Mouse (Mus musculus): ENCODE measurements around the gene Kctd7. TPM values are rescaled to one million over a fixed set of nuclear protein-coding genes. Genes with fewer than 3 reads are reported as not detected.

Kctd7 gene
- total RNA-seq, 1 experiment from 2014 or later: 9.3 TPM

DNA sequence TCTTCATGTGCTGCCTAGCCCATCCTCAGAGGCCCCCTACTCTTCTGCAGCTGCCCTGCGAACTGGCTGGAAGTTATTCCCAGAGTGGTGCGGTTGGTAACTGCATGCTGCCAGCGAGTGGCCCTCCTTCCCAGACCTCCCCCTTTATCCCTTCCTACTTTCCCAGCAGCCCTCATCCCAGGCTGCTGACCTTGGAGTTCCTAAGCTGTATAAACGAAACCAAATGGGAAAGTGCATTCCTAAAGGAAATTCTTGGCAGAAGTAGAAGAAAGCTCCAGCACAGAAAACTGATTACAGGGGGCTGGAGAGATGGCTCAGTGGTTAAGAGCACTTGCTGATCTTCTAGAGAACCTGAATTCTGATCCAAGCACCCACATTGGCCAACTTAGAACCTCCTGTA, 2.6 kb upstream of the Kctd7 start:
- no peak for ATAC-seq (replicated peaks; ENCODE audit: low read depth, poor library complexity, severe bottlenecking)

GRCm38 (mm10) chr5:130143101-130143500, 1.6 kb upstream of the Kctd7 start:
- no peak for ATAC-seq (replicated peaks; ENCODE audit: low read depth, poor library complexity, severe bottlenecking)

DNA sequence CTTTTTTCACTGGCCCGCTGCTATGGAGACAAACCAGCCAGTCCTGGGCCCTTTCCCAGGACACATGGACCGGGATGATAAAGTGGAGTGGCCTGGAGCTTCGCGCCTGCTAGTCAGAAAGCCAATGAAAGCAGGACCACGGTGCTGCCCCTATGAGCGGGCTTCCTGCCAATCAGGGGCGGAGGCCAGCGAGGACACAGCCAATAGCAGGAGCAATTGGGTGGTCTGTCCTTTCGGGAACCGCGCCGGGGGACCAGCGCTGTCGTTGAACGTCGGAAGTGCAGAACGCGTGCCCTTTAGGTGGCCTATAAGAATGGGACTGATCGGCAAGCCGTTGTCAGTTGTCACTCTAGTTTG, 706 bp upstream of the Kctd7 start:
- ATAC-seq (replicated peaks; ENCODE audit: low read depth, poor library complexity, severe bottlenecking): peak; percentile 43; the same call in 1 of the 2 replicates

DNA sequence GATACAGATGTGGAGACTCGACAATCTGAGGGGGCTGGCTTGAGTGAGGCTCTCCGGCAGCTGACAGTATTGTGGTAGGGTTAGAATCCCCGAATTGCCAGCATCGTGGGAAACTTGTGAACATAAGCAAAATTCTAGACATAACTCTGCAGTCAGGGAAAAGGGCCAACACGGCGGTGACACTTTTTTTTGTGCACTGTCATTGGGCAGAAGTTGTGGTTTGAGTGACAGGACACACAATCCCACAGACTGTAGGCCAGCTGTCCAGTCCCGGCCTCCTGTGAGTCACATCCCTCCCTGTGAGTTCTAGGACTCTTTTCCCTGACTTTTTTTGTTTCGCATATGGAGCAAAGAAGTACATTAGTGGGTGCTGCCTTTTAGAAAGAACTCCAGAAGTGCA, 1.3 kb downstream of the Kctd7 start:
- ATAC-seq (replicated peaks; ENCODE audit: low read depth, poor library complexity, severe bottlenecking): no peak

DNA sequence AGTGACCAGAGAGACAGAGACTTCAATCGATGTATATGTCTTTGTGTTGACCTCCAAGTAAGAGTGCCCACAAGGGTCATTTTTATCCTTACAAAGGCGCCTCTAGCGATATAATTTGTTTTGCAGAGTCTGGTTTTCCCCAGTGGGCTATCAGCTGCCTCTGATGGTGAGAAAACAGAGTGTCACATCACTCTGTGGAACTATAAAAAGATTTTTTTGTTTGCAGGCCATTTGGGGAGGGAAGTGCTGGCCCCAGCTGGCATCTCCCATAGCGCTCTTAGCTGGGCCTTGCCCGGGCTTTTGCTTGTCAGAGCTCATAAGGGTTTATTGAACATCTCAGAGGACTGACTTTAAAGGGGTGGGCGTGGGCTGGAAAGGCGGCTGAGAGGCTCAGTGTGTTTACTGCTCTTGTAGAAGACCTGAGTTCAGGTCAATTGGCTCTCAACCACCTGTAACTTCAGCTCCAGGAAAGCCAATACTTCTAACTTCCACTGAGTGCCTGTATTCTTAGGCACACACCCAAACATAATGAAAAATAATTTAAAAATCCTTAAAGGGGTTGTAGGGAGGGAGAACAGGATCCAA, 5.2 kb downstream of the Kctd7 start:
- ATAC-seq (replicated peaks; ENCODE audit: low read depth, poor library complexity, severe bottlenecking): no peak

GRCm38 (mm10) chr5:130154286-130154685, 9.6 kb downstream of the Kctd7 start:
- no peak for ATAC-seq (replicated peaks; ENCODE audit: low read depth, poor library complexity, severe bottlenecking)

- peak; percentile 67 for ATAC-seq (replicated peaks; ENCODE audit: low read depth, poor library complexity, severe bottlenecking)
These were observed 13.9 kb downstream of the Kctd7 start for GRCm38 (mm10) chr5:130158545-130158944.

DNA sequence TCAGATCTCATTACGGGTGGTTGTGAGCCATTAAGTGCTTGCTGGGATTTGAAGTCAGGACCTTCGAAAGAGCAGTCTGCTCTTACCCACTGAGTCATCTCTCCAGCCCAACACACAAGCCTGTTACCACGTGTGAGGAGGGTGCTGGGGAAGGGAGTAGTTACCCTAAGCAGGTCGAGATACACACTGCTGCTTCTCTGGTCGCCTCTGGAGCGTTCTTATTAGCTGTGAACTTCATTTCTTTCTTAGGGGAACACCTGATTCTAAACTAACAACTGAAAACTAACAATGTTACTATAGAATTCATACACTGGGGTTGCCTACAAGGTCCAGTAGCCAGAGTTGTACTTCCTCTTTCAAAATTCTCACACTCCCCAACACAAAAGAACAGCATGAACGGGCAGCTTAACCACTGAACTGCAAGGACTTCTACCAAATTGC, 15.1 kb downstream of the Kctd7 start:
- ATAC-seq (replicated peaks; ENCODE audit: low read depth, poor library complexity, severe bottlenecking): peak; percentile 59

DNA sequence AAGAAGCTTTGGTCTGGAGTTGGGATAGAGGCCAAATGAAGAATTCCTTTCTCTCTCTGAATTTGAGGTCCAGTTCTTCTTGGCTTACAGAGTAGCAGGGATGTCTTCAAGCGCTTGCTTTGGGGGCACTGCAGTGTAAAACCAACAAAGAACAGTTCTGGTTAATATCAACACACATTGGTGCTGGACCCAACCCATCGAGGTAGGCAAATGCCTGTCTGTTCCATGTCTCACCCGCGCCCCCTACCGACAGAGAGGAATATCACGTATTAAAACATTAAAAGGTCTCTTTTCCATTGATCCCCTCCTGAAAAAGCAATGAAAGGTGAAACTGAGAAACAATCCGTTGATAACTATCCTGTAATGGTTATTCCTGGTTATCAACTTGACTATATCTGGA, 19.0 kb downstream of the Kctd7 start:
- peak; percentile 83 for ATAC-seq (replicated peaks; ENCODE audit: low read depth, poor library complexity, severe bottlenecking)

GRCm38 (mm10) chr5:130165213-130165612, 20.6 kb downstream of the Kctd7 start:
- no peak; the same call in 1 of the 2 replicates for ATAC-seq (replicated peaks; ENCODE audit: low read depth, poor library complexity, severe bottlenecking)

DNA sequence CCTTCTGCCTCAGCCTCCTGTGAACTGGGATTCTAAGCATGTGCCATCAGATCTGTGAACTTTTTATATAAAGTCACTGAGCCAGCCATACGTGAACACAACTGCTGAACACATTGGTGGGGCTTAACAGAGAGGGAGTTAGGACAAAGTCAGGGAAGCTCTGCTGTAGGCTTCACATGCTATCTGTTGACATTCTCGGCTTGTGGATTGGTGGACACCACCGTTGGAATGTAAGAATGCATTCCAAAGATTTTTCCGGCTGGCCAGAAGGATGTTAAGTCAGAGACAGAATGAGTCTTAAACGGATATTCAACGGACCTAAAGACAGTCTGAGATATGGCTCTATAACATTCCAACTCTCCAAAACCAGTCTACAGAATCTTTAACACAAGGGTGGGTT, 24.4 kb downstream of the Kctd7 start:
- ATAC-seq (replicated peaks; ENCODE audit: low read depth, poor library complexity, severe bottlenecking): no peak

DNA sequence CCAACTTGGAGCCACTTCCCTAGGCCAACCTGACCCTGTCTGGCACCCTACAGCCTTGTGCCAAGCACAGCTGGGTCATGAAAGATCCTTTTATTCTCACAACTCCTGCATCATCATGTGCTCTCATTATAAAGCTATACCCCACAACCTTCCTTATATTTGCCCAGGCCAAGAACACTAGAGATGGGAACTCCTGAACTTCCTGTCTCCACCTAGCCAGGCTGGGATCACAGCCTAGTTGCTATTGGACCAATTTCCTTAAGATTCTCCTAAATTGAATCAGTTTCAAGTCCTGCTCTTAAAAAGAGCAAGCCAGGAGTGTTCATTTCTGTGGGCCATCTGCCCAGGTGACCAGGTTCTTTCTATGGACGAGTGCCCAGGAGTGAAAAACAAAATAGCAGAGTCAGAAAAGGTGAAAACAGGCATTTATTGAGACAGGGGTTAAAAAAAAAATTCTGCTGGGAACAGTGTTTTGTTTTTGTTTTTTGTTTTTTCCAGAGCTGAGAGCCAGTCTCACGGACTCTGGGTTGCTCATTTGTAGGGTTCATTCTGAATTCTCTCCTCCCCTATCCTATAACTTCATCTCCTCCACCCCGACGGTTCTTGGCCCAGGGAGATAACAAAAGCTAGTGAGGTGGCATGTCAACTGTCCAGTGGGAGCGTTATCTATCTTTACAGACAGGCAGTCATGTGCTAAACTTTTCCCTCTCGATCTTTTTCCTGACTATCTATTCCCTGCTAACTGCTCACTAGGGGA, 26.2 kb downstream of the Kctd7 start:
- peak; percentile 34 for ATAC-seq (replicated peaks; ENCODE audit: low read depth, poor library complexity, severe bottlenecking)

DNA sequence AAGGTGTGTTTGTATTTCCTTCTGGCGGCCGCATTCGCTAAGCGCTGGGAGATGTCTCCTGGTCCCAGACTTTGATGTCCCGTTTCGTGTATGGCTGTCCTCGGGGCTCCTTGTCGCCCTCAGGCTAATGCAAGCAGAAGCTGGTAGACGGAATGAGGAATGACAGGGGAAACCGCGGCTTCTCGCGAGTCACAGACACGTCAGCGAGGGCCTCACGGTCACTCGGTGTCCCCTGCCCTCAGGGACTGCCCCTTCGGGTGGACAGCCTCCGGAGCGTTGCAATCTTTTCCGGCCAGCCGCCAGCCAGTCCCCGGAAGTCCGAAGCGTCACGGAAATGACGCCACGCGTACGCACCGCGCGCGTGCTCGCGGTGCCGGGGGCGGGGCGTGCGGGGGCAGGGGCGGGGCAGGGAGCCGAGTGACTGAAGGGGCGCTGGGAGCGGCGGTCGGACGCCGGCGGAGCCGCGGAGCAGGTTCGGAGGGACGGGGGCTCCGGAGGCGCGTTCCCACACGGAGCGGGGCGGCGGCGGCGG, 26.8 kb downstream of the Kctd7 start, which contains the start of gene Rabgef1:
TSS of gene Rabgef1 (plus strand) at position 376 of the 532 bp plus-strand sequence.
- peak; percentile 80 for ATAC-seq (replicated peaks; ENCODE audit: low read depth, poor library complexity, severe bottlenecking)

DNA sequence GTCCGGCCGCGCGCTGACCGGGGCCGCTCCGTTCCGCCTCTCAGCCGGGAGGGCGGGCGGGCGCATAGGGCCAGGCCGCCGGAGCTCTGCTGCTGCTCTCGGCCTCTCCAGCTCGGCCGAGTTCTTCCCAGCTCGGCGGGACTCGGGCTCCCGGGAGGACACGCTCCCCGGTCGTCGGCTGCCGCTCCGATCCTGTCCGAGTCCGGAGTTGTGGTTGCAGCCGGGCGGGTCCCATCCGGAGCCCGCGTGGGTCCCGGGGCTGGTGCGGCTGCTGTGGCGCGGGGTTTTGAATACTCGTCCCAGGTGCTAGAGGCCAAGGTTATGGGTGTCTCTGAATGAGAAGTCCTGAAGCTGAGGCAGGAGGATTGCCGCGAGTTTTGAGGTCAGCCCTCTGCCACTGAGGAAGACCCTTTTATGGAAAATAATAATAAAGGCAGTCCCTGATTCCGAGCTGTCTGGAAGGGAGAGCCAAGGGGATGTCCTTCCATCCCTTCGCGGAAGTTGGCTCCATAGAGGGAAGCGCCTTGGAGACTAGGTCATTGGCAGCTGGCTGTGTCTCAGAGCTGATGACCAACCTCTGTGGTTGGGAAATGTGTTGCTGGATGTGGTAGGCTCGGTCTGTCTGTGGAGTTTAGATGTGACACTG, 27.4 kb downstream of the Kctd7 start:
- ATAC-seq (replicated peaks; ENCODE audit: low read depth, poor library complexity, severe bottlenecking): peak; percentile 63

GRCm38 (mm10) chr5:130173012-130173411, 28.4 kb downstream of the Kctd7 start:
- no peak for ATAC-seq (replicated peaks; ENCODE audit: low read depth, poor library complexity, severe bottlenecking)

DNA sequence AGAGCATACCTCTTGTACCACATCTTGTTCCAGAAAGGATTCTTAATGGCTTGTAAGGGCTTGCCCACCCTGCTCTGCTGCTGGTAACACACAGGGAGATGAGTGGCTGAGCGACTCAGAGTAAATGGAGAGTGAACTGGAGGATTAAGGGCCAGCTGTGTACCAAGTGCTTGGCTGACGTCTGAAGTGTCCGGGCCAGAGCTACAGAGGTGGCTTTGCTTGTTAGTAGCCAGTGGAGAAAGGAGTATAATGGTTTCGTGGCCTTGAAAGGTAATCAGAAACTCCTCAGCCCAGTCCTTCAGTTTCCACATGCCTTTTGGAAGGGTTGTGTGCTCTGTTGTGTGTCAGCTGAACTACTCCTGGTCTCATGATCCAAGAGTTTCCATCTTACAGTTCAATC, 33.2 kb downstream of the Kctd7 start:
- ATAC-seq (replicated peaks; ENCODE audit: low read depth, poor library complexity, severe bottlenecking): no peak

DNA sequence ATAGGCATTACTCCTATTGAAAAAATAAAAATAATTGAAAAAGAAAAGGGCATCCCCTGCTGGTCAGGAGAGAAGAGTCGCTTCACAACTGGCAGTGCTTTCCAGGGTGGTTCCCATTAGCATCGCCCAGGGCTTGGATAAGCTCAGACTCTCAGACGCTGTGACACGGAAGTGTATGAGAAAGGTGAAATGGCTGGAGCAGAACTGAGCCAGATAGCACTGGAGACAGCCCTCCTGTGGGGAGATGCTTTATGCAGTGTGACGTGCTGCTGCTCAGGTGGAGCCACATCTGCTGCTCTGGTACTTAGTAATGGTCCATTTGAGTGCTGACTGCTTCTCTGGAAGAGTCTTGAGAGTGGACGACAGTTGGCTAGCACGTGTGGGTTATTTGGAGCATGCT, 35.7 kb downstream of the Kctd7 start:
- ATAC-seq (replicated peaks; ENCODE audit: low read depth, poor library complexity, severe bottlenecking): 0 out of 2 replicates have a peak, but pooled peaks have one; percentile 26

GRCm38 (mm10) chr5:130181740-130182540, 37.3 kb downstream of the Kctd7 start:
- ATAC-seq (replicated peaks; ENCODE audit: low read depth, poor library complexity, severe bottlenecking): no peak

- no peak for ATAC-seq (replicated peaks; ENCODE audit: low read depth, poor library complexity, severe bottlenecking)
These were observed 37.8 kb downstream of the Kctd7 start for GRCm38 (mm10) chr5:130182541-130182821.

DNA sequence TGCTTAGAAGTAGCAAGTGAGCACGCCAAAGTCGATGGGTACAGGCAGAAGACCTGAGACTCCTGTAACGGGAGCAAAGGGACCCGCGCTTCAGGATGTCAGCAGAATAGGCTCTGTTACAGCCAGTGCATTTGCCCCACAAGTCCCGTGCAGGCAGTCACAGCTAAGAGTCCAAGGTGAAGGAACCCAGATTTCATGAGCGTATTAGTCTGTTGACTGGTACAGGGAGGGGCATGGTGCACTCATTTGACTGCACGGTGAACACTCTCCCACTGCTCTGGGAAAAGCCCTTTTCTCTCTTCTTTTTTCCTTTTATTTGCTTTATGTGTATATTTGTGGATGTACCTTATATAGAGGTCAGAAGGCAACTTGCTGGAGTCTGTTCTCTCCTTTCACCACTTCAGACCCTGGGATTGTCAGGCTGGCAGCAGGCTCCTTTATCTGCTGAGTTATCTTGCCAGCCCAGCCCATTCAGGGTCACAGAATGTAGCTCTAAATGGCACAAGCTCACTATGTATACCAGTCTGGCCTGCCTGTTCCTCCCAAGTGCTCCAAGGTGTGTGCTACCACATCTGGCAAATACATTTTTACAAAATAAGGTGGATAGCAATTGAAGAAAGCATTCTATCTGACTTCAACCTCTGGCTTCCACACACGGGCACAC, 39.7 kb downstream of the Kctd7 start:
- ATAC-seq (replicated peaks; ENCODE audit: low read depth, poor library complexity, severe bottlenecking): peak; percentile 41; the same call in 1 of the 2 replicates

Measured in common myeloid progenitor, adult 5-6 weeks (primary cell).